ENCODE assay signal across 14 mouse cellular contexts in genomic region chr11:74531725-74532124, GRCm38 (mm10).
"Had no signal": no experiment of that assay in that cellular context is flagged by ENCODE, and none has a peak within 500 bp of the region (broad histone marks: within the 10 kb centered on the region; RNA-seq: fewer than 3 reads in every experiment).

No protein-coding gene starts in this region.

- H3K9me3 ChIP-seq: intestine, embryonic 15.5 days; kidney, embryonic 15.5 days; limb, embryonic 10.5 days; liver, embryonic 15.5 days; neural tube, embryonic 12.5 days had no signal

- H3K4me3 ChIP-seq: intestine, embryonic 15.5 days; kidney, embryonic 15.5 days; left cerebral cortex, adult 2 months; limb, embryonic 10.5 days; liver, embryonic 15.5 days; neural tube, embryonic 12.5 days had no signal

- H3K27me3 ChIP-seq: intestine, embryonic 15.5 days; neural tube, embryonic 12.5 days had no signal

- ATAC-seq: lung, postnatal 0 days had no signal

- H3K36me3 ChIP-seq: intestine, embryonic 15.5 days; kidney, embryonic 15.5 days; limb, embryonic 10.5 days; liver, embryonic 15.5 days; neural tube, embryonic 12.5 days had no signal

- DNase-seq: kidney, adult 18-20 months; kidney, postnatal 14 days; lung, adult 2 months; lung, postnatal 36 days; spleen, adult 18-20 months; thymus, postnatal 36 days had no signal

- H3K4me2 ChIP-seq: intestine, embryonic 15.5 days; kidney, embryonic 15.5 days; liver, embryonic 11.5 days; liver, embryonic 15.5 days; neural tube, embryonic 12.5 days had no signal

- H3K9ac ChIP-seq: intestine, embryonic 15.5 days; kidney, embryonic 15.5 days; liver, embryonic 15.5 days; neural tube, embryonic 12.5 days had no signal

- H3K27ac ChIP-seq: intestine, embryonic 15.5 days; kidney, embryonic 15.5 days; left cerebral cortex, adult 2 months; limb, embryonic 10.5 days; liver, embryonic 15.5 days; neural tube, embryonic 12.5 days had no signal
